Mouse (Mus musculus) brain, embryonic 14.5 days (tissue): ENCODE measurements around the gene Htr1d.

Experiments used
- CTCF ChIP-seq: fragments of 200-500 bp; IDR thresholded peaks from 2 replicates; pipeline ENCODE4 v1.5.1; 2012; ENCODE audit warnings: inconsistent platforms, mild to moderate bottlenecking, moderate library complexity, borderline replicate concordance; ENCODE audit not compliant: insufficient read depth, insufficient read length; ENCODE audit errors: extremely low read depth
- POLR2A ChIP-seq: fragments of 200-500 bp; IDR thresholded peaks from 2 replicates; pipeline ENCODE4 v1.6.1; 2012; ENCODE audit warnings: mild to moderate bottlenecking, inconsistent platforms, borderline replicate concordance; ENCODE audit not compliant: poor library complexity, insufficient read depth, insufficient read length, severe bottlenecking; ENCODE audit errors: extremely low read depth

DNA sequence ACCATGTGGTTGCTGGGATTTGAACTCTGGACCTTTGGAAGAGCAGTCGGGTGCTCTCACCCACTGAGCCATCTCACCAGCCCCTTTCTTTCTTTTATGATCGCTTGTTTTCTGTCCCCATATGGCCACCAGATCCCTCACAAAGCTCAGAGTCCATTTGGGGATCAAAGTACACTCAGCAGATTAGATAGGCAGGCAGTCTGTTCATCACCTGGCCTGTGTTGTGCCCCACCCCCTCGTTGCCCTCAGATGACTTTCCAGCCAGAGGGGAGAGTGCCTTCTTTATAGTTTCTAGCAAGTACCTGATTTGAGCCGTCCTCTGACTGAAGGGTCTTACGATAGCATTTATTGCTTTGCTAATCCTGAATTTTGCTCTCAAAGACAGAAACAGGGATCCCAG lies 29.5 kb downstream of the Htr1d start:
- TF ChIP-seq CTCF (no peak), POLR2A (no peak)
